Mouse (Mus musculus): ENCODE results near the gene Rbpms2. TPM values are rescaled to one million over a fixed set of nuclear protein-coding genes. Genes with fewer than 3 reads are reported as not detected.
"Not testable (repeated sequence)": the region's sequence is repeated elsewhere in the genome, so short reads cannot be mapped to it uniquely, and the experiment has no call there.

Gene Rbpms2
- total and polyA plus RNA-seq, 2 experiments = 9.8 to 110 TPM

GRCm38 (mm10) chr9:65682183-65682582, 52.7 kb downstream of the Rbpms2 start:
- H3K4me3 ChIP-seq (ENCODE audit: insufficient read depth, low read depth, low read length) = no peak overlapping the region
- 73% methylated on average over 3 of the region's 3 CpGs for WGBS
- peaks cover 24% of the 10 kb centered on the region for H3K4me1 ChIP-seq (ENCODE audit: control insufficient read depth, insufficient read depth, low read length)
- TF ChIP-seq POLR2A (IDR thresholded peaks at IDR 0.05; ENCODE audit: extremely low read depth, insufficient read depth, low read length) (no peak), CTCF (IDR thresholded peaks at IDR 0.05; ENCODE audit: low read depth, low read length) (no peak)
- no peaks in the 10 kb centered on the region for H3K27me3 ChIP-seq (ENCODE audit: control insufficient read depth, insufficient read depth, low read length)
- no peak overlapping the region for H3K9ac ChIP-seq (ENCODE audit: low read depth, low read length)
- no peak overlapping the region for H3K27ac ChIP-seq (replicated peaks; ENCODE audit: insufficient read depth, low read depth, low read length)
- H3K36me3 ChIP-seq (ENCODE audit: control insufficient read depth, insufficient read depth, low read length) = peaks cover 7% of the 10 kb centered on the region; the same call in 1 of the 2 replicates
- no peak for DNase-seq (ENCODE audit: extremely low read depth, low read depth, low spot score)
- peaks cover 22% of the 10 kb centered on the region; the same call in 1 of the 2 replicates for H3K79me2 ChIP-seq (ENCODE audit: control insufficient read depth, insufficient read depth, low read length)

GRCm38 (mm10) chr9:65682994-65683393, 53.5 kb downstream of the Rbpms2 start:
- H3K9ac ChIP-seq (ENCODE audit: low read depth, low read length) = no peak overlapping the region
- 49% methylated on average over 1 of the region's 1 CpGs for WGBS
- peaks cover 24% of the 10 kb centered on the region for H3K4me1 ChIP-seq (ENCODE audit: control insufficient read depth, insufficient read depth, low read length)
- H3K4me3 ChIP-seq (ENCODE audit: insufficient read depth, low read depth, low read length) = no peak overlapping the region
- H3K36me3 ChIP-seq (ENCODE audit: control insufficient read depth, insufficient read depth, low read length) = peaks cover 13% of the 10 kb centered on the region
- H3K27ac ChIP-seq (replicated peaks; ENCODE audit: insufficient read depth, low read depth, low read length) = no peak overlapping the region
- DNase-seq (ENCODE audit: extremely low read depth, low read depth, low spot score) = peak; percentile 33
- H3K79me2 ChIP-seq (ENCODE audit: control insufficient read depth, insufficient read depth, low read length) = peaks cover 21% of the 10 kb centered on the region; the same call in 1 of the 2 replicates
- no peaks in the 10 kb centered on the region for H3K27me3 ChIP-seq (ENCODE audit: control insufficient read depth, insufficient read depth, low read length)
- TF ChIP-seq POLR2A (IDR thresholded peaks at IDR 0.05; ENCODE audit: extremely low read depth, insufficient read depth, low read length) (no peak), CTCF (IDR thresholded peaks at IDR 0.05; ENCODE audit: low read depth, low read length) (peak; percentile 42)

GRCm38 (mm10) chr9:65684704-65685103, 55.3 kb downstream of the Rbpms2 start:
- TF ChIP-seq CTCF (IDR thresholded peaks at IDR 0.05; ENCODE audit: low read depth, low read length) (no peak), POLR2A (IDR thresholded peaks at IDR 0.05; ENCODE audit: extremely low read depth, insufficient read depth, low read length) (no peak)
- no peaks in the 10 kb centered on the region for H3K27me3 ChIP-seq (ENCODE audit: control insufficient read depth, insufficient read depth, low read length)
- WGBS = 57% methylated on average over 2 of the region's 2 CpGs
- peaks cover 14% of the 10 kb centered on the region for H3K4me1 ChIP-seq (ENCODE audit: control insufficient read depth, insufficient read depth, low read length)
- no peak for DNase-seq (ENCODE audit: extremely low read depth, low read depth, low spot score)
- H3K9ac ChIP-seq (ENCODE audit: low read depth, low read length) = no peak overlapping the region
- no peak overlapping the region for H3K4me3 ChIP-seq (ENCODE audit: insufficient read depth, low read depth, low read length)
- H3K36me3 ChIP-seq (ENCODE audit: control insufficient read depth, insufficient read depth, low read length) = peaks cover 23% of the 10 kb centered on the region
- peaks cover 16% of the 10 kb centered on the region; the same call in 1 of the 2 replicates for H3K79me2 ChIP-seq (ENCODE audit: control insufficient read depth, insufficient read depth, low read length)
- H3K27ac ChIP-seq (replicated peaks; ENCODE audit: insufficient read depth, low read depth, low read length) = no peak overlapping the region

GRCm38 (mm10) chr9:65689869-65690268, 60.4 kb downstream of the Rbpms2 start:
- not testable (repeated sequence) for H3K9ac ChIP-seq (ENCODE audit: low read depth, low read length); H3K4me3 ChIP-seq (ENCODE audit: insufficient read depth, low read depth, low read length); H3K4me1 ChIP-seq (ENCODE audit: control insufficient read depth, insufficient read depth, low read length); DNase-seq (ENCODE audit: extremely low read depth, low read depth, low spot score); H3K27ac ChIP-seq (replicated peaks; ENCODE audit: insufficient read depth, low read depth, low read length); H3K79me2 ChIP-seq (ENCODE audit: control insufficient read depth, insufficient read depth, low read length); H3K27me3 ChIP-seq (ENCODE audit: control insufficient read depth, insufficient read depth, low read length)
- WGBS = 95% methylated on average over 2 of the region's 2 CpGs
- peaks cover 40% of the 10 kb centered on the region for H3K36me3 ChIP-seq (ENCODE audit: control insufficient read depth, insufficient read depth, low read length)

GRCm38 (mm10) chr9:65692466-65692865, 63.0 kb downstream of the Rbpms2 start:
- Histone ChIP-seq H3K4me3 (ENCODE audit: insufficient read depth, low read depth, low read length) (no peak overlapping the region), H3K27ac (replicated peaks; ENCODE audit: insufficient read depth, low read depth, low read length) (no peak overlapping the region), H3K9ac (ENCODE audit: low read depth, low read length) (no peak overlapping the region), H3K27me3 (ENCODE audit: control insufficient read depth, insufficient read depth, low read length) (no peaks in the 10 kb centered on the region), H3K4me1 (ENCODE audit: control insufficient read depth, insufficient read depth, low read length) (no peaks in the 10 kb centered on the region), H3K79me2 (ENCODE audit: control insufficient read depth, insufficient read depth, low read length) (no peaks in the 10 kb centered on the region; the same call in 1 of the 2 replicates), H3K36me3 (ENCODE audit: control insufficient read depth, insufficient read depth, low read length) (peaks cover 37% of the 10 kb centered on the region)
- WGBS = 91% methylated on average over 3 of the region's 3 CpGs
- no peak for DNase-seq (ENCODE audit: extremely low read depth, low read depth, low spot score)
- no peak for TF ChIP-seq POLR2A (IDR thresholded peaks at IDR 0.05; ENCODE audit: extremely low read depth, insufficient read depth, low read length)

- no peak for TF ChIP-seq CTCF (IDR thresholded peaks at IDR 0.05; ENCODE audit: low read depth, low read length)
- H3K79me2 ChIP-seq (ENCODE audit: control insufficient read depth, insufficient read depth, low read length) = no peaks in the 10 kb centered on the region; the same call in 1 of the 2 replicates
- H3K4me1 ChIP-seq (ENCODE audit: control insufficient read depth, insufficient read depth, low read length) = no peaks in the 10 kb centered on the region
- no peak for DNase-seq (ENCODE audit: extremely low read depth, low read depth, low spot score)
- H3K27me3 ChIP-seq (ENCODE audit: control insufficient read depth, insufficient read depth, low read length) = no peaks in the 10 kb centered on the region
- WGBS = 74% methylated on average over 5 of the region's 5 CpGs
- no peak overlapping the region for H3K9ac ChIP-seq (ENCODE audit: low read depth, low read length)
- H3K4me3 ChIP-seq (ENCODE audit: insufficient read depth, low read depth, low read length) = no peak overlapping the region
- peaks cover 31% of the 10 kb centered on the region for H3K36me3 ChIP-seq (ENCODE audit: control insufficient read depth, insufficient read depth, low read length)
- H3K27ac ChIP-seq (replicated peaks; ENCODE audit: insufficient read depth, low read depth, low read length) = no peak overlapping the region
Measured at GRCm38 (mm10) chr9:65692959-65693603, 63.6 kb downstream of the Rbpms2 start.

All from liver, adult 2 months (tissue).